Mouse (Mus musculus): ENCODE results near the gene Rab3gap2. TPM values are rescaled to one million over a fixed set of nuclear protein-coding genes. Genes with fewer than 3 reads are reported as not detected.

The Rab3gap2 gene
- total and polyA plus RNA-seq, 3 experiments, result 22.7 to 39.1 (median 24.0) TPM

DNA sequence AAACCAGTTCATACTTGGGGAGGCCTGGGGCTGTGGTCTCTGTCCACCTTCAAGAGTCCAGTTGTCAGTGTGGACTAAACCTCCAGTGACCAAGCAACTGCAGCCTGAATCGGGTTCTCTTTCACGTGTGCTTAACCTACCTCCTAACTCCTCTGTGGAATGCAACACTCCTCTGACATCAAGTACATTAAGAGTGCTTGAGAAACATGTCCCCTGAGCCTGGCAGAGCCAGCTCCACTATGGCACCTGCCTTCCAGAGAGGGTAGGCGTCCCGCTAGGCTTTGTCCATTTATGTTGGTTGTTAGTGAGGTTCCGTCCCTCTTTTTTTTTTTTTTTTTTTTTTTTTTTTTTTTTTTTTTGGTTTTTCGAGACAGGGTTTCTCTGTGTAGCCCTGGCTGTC is 23.0 kb downstream of the Rab3gap2 start:
- Histone ChIP-seq H3K79me2 (replicated peaks; ENCODE audit: control insufficient read depth, extremely low read depth, insufficient read depth, poor library complexity, severe bottlenecking) (no peaks in the 10 kb centered on the region), H3K27me3 (replicated peaks) (no peaks in the 10 kb centered on the region), H3K36me3 (replicated peaks in 1 of 2; ENCODE audit: control insufficient read depth in 1 of 2, insufficient read depth in 1 of 2, low read length in 1 of 2) (peaks cover 33 to 80% of the 10 kb centered on the region in 2 experiments), H3K9ac (ENCODE audit: insufficient read depth, low read depth) (no peak overlapping the region), H3K27ac (ENCODE audit: insufficient read depth, low read depth) (no peak overlapping the region), H3K4me3 (replicated peaks in 1 of 3; ENCODE audit: low read depth in 2 of 3, low read length in 2 of 3, poor library complexity in 1 of 3) (no peak overlapping the region), H3K4me1 (ENCODE audit: control insufficient read depth in 1 of 2, insufficient read depth in 2 of 2) (peaks cover 5 to 16% of the 10 kb centered on the region in 2 experiments), H3K4me2 (ENCODE audit: insufficient read depth, low read depth, poor library complexity, severe bottlenecking) (no peak overlapping the region), H3K9me3 (replicated peaks; ENCODE audit: low read length) (no peaks in the 10 kb centered on the region)
- no peak for DNase-seq (ENCODE audit: extremely low read depth)
- TF ChIP-seq JUN (IDR thresholded peaks at IDR 0.05; ENCODE audit: insufficient read depth, low read depth, low read length), result no peak
- TF ChIP-seq EP300 (IDR thresholded peaks at IDR 0.05; ENCODE audit: low read length), result no peak
- TF ChIP-seq MYC (IDR thresholded peaks at IDR 0.05; ENCODE audit: low read depth, low read length), result no peak
- TF ChIP-seq USF1 (IDR thresholded peaks at IDR 0.05; ENCODE audit: low read depth, low read length), result no peak
- no peak for TF ChIP-seq JUND (conservative IDR thresholded peaks at IDR 0.05; ENCODE audit: low read depth, low read length)
- no peak for TF ChIP-seq MEF2A (IDR thresholded peaks at IDR 0.05; ENCODE audit: borderline replicate concordance, low read depth, low read length)
- TF ChIP-seq USF2 (conservative IDR thresholded peaks at IDR 0.05; ENCODE audit: low read depth, low read length), result no peak
- no peak for TF ChIP-seq ZNF384 (IDR thresholded peaks at IDR 0.05; ENCODE audit: low read depth, low read length)
- no peak for TF ChIP-seq PAX5 (IDR thresholded peaks at IDR 0.05; ENCODE audit: low read length)
- no peak for TF ChIP-seq IRF4 (IDR thresholded peaks at IDR 0.05; ENCODE audit: low read depth, low read length)
- TF ChIP-seq RAD21 (IDR thresholded peaks at IDR 0.05; ENCODE audit: low read depth, low read length), result no peak
- TF ChIP-seq ZKSCAN1 (IDR thresholded peaks at IDR 0.05; ENCODE audit: borderline replicate concordance, low read depth, low read length), result no peak
- TF ChIP-seq NRF1 (IDR thresholded peaks at IDR 0.05; ENCODE audit: low read depth, low read length), result no peak
- no peak for TF ChIP-seq TCF12 (IDR thresholded peaks at IDR 0.05; ENCODE audit: low read depth, low read length)
- no peak for TF ChIP-seq UBTF (IDR thresholded peaks at IDR 0.05; ENCODE audit: low read depth, low read length)
- no peak for TF ChIP-seq MAFK (IDR thresholded peaks at IDR 0.05; ENCODE audit: insufficient replicate concordance, low read length)
- no peak for TF ChIP-seq POLR2A (IDR thresholded peaks at IDR 0.05; ENCODE audit: low read depth, low read length)
- no peak for TF ChIP-seq ETS1 (conservative IDR thresholded peaks at IDR 0.05; ENCODE audit: low read depth, low read length)
- dilution Hi-C loops (cut with MboI; ENCODE audit: extremely low pct_ligation_motif_present, extremely low pct_unique_long_range_greater_than_20kb, low sequenced_read_pairs) (no loop called here), in situ Hi-C loops (cut with MboI; ENCODE audit: low pct_ligation_motif_present, low pct_unique_long_range_greater_than_20kb, low sequenced_read_pairs) (no loop called here)

DNA sequence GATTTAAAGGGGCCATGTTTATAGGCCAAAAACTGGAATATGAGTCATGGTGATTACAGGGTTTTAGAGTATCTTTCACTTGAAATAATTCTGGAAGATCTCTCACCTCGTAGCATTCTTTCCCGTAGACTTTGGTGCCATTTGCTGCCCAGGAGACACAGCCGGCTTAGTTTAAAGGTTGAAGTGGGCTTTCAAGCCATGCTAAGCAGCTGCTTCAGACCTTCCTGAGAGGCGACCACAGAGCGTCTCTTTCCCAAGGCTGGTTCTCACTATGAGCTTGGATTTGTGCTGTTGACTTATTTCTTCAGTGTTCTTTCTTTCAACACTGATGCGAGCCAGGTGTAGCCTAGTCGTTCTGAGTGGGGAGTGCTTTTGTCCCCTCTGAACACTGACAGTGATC is 23.8 kb downstream of the Rab3gap2 start:
- Histone ChIP-seq H3K9ac (ENCODE audit: insufficient read depth, low read depth) (no peak overlapping the region), H3K9me3 (replicated peaks; ENCODE audit: low read length) (no peaks in the 10 kb centered on the region), H3K4me2 (ENCODE audit: insufficient read depth, low read depth, poor library complexity, severe bottlenecking) (no peak overlapping the region), H3K4me3 (replicated peaks in 1 of 3; ENCODE audit: low read depth in 2 of 3, low read length in 2 of 3, poor library complexity in 1 of 3) (no peak overlapping the region), H3K79me2 (replicated peaks; ENCODE audit: control insufficient read depth, extremely low read depth, insufficient read depth, poor library complexity, severe bottlenecking) (no peaks in the 10 kb centered on the region), H3K27me3 (replicated peaks) (no peaks in the 10 kb centered on the region), H3K4me1 (ENCODE audit: control insufficient read depth in 1 of 2, insufficient read depth in 2 of 2) (peaks cover 5 to 16% of the 10 kb centered on the region in 2 experiments), H3K36me3 (replicated peaks in 1 of 2; ENCODE audit: control insufficient read depth in 1 of 2, insufficient read depth in 1 of 2, low read length in 1 of 2) (peaks cover 25 to 72% of the 10 kb centered on the region in 2 experiments), H3K27ac (ENCODE audit: insufficient read depth, low read depth) (no peak overlapping the region)
- in situ Hi-C loops (cut with MboI; ENCODE audit: low pct_ligation_motif_present, low pct_unique_long_range_greater_than_20kb, low sequenced_read_pairs) (no loop called here), dilution Hi-C loops (cut with MboI; ENCODE audit: extremely low pct_ligation_motif_present, extremely low pct_unique_long_range_greater_than_20kb, low sequenced_read_pairs) (no loop called here)
- DNase-seq (ENCODE audit: extremely low read depth), result no peak
- TF ChIP-seq RCOR1 (conservative IDR thresholded peaks at IDR 0.05; ENCODE audit: low read depth, low read length) (no peak), MAZ (IDR thresholded peaks at IDR 0.05; ENCODE audit: low read depth, low read length) (no peak), USF1 (IDR thresholded peaks at IDR 0.05; ENCODE audit: low read depth, low read length) (no peak), USF2 (conservative IDR thresholded peaks at IDR 0.05; ENCODE audit: low read depth, low read length) (no peak), ZKSCAN1 (IDR thresholded peaks at IDR 0.05; ENCODE audit: borderline replicate concordance, low read depth, low read length) (no peak), JUN (IDR thresholded peaks at IDR 0.05; ENCODE audit: insufficient read depth, low read depth, low read length) (no peak), GABPA (IDR thresholded peaks at IDR 0.05; ENCODE audit: insufficient replicate concordance, low read depth, low read length) (no peak), POLR2A (IDR thresholded peaks at IDR 0.05; ENCODE audit: low read depth, low read length) (no peak), CHD1 (IDR thresholded peaks at IDR 0.05; ENCODE audit: low read depth, low read length) (no peak), UBTF (IDR thresholded peaks at IDR 0.05; ENCODE audit: low read depth, low read length) (no peak), NRF1 (IDR thresholded peaks at IDR 0.05; ENCODE audit: low read depth, low read length) (no peak), SIN3A (IDR thresholded peaks at IDR 0.05; ENCODE audit: low read length) (no peak), MAX (IDR thresholded peaks at IDR 0.05; ENCODE audit: low read length) (no peak), TBP (conservative IDR thresholded peaks at IDR 0.05; ENCODE audit: low read depth, low read length) (no peak), MXI1 (IDR thresholded peaks at IDR 0.05; ENCODE audit: low read depth, low read length) (no peak), NELFE (IDR thresholded peaks at IDR 0.05; ENCODE audit: low read depth, low read length) (no peak)
